Mouse (Mus musculus): ENCODE data around the gene Itgb1.

GRCm38 (mm10) chr8:128675848-128676629 lies 9.4 kb upstream of the Itgb1 start:
- TF ChIP-seq POLR2A (IDR thresholded peaks at IDR 0.05; ENCODE audit: borderline replicate concordance, insufficient read depth, low read length), result no peak
- no peak for TF ChIP-seq CTCF (IDR thresholded peaks at IDR 0.05; ENCODE audit: borderline replicate concordance, insufficient read depth, low read depth, low read length)

All from cerebellum, adult 2 months (tissue).